Comparison of ENCODE assay signal across 9 mouse cellular contexts in the genomic region with DNA sequence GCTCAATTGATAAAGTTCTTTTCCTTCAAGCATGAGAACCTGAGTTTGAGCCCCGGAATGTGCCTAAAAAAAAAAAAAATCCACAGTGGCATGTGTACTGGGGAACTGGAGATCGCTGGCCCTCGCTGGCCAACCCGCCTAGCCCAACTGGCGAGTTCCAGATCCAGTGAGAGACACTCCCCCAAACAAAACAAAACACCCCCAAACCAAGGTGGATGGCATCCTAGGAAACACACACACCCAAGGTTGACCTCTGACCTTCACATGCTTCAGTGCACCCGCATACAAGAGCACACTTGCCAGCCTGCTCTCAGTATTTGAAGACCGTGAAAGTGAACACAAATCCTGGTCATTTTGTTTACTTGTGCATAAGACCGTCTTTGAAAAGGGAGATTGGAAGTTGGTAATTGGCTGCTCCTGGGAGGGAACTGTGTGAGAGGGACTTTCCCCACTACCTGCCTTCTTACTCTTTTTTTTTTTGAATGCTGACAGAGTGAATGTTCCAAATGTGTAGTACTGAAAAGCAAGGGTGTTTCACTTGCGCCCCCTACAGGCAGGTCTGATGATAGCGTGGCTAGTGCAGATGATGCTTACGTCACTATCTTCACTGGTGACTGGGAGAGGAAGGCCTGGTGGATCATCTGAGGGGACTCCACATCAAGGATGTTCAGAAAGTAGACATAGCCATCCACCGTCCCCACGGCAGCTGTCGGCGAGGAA. TPM values are rescaled to one million over a fixed set of nuclear protein-coding genes. Genes with fewer than 3 reads are reported as not detected.
DNase-seq lines count a peak whose midpoint lies in the region; ATAC-seq and TF ChIP-seq lines count a peak whose summit lies in the region.
"Had no signal": no experiment of that assay in that cellular context is flagged by ENCODE, and none has a peak within 500 bp of the region (broad histone marks: within the 10 kb centered on the region; RNA-seq: fewer than 3 reads in every experiment).

No protein-coding gene starts in this region.

- ATAC-seq in kidney, embryonic 14.5 days (ENCODE audit: low FRiP score, low TSS enrichment): no peak
- ATAC-seq in inflammation-experienced regulatory T-cells, adult 6 months: peak; percentile 60

- H3K9me3 ChIP-seq in kidney, embryonic 14.5 days (ENCODE audit: control insufficient read depth, low read length): no peaks in the 10 kb centered on the region

- no peak overlapping the region for H3K27ac ChIP-seq in kidney, embryonic 14.5 days (ENCODE audit: low read depth, low read length)
- H3K27ac ChIP-seq in embryonic fibroblast, embryonic 13.5 days (ENCODE audit: insufficient read depth, low read length): no peak overlapping the region

- no peak overlapping the region for H3K4me3 ChIP-seq in kidney, embryonic 14.5 days (ENCODE audit: low read length)
- H3K4me3 ChIP-seq in embryonic fibroblast, embryonic 13.5 days (ENCODE audit: insufficient read depth, low read length): no peak overlapping the region
- H3K4me3 ChIP-seq: erythroblast, embryonic 14.5 days had no signal

- no peak overlapping the region for H3K4me2 ChIP-seq in kidney, embryonic 14.5 days (replicated peaks; ENCODE audit: low read depth, low read length)

- 46% methylated on average over 15 of the region's 15 CpGs for WGBS in kidney, embryonic 14.5 days

- H3K27me3 ChIP-seq in kidney, embryonic 14.5 days (ENCODE audit: control insufficient read depth, insufficient read depth, low read length): no peaks in the 10 kb centered on the region

- 0 out of 2 replicates have a peak, but pooled peaks cover 3% of the 10 kb centered on the region for H3K4me1 ChIP-seq in kidney, embryonic 14.5 days (ENCODE audit: control insufficient read depth, insufficient read depth, low read length)
- no peaks in the 10 kb centered on the region for H3K4me1 ChIP-seq in embryonic fibroblast, embryonic 13.5 days (ENCODE audit: control insufficient read depth, insufficient read depth, low read length)

- peak; percentile 71; the same call in 1 of the 2 replicates for TF ChIP-seq CTCF in embryonic fibroblast, embryonic 13.5 days (IDR thresholded peaks at IDR 0.05; ENCODE audit: borderline replicate concordance, insufficient read depth, low read length)

- intact Hi-C loops in left cerebral cortex, postnatal 4 days (cut with DNase I): no loop called here

- no peak for TF ChIP-seq POLR2A in embryonic fibroblast, embryonic 13.5 days (IDR thresholded peaks at IDR 0.05; ENCODE audit: low read depth, low read length)

- H3K9ac ChIP-seq in kidney, embryonic 14.5 days (ENCODE audit: low read depth, low read length): no peak overlapping the region

- no peaks in the 10 kb centered on the region for H3K36me3 ChIP-seq in kidney, embryonic 14.5 days (ENCODE audit: control insufficient read depth, insufficient read depth, low read length)

- DNase-seq in kidney, adult 11 months: peak; percentile 64
- DNase-seq in adrenal gland, postnatal 25 days: peak; percentile 71
- DNase-seq in left cerebral cortex, postnatal 4 days: peak; percentile 57
- DNase-seq in ovary, postnatal 10 days (ENCODE audit: low spot score): peak; percentile 30
- DNase-seq in thymus, adult 18-20 months: peak; percentile 19 to 55

RNA-seq across cellular contexts. Expression of a gene that starts 59.6 kb away (rescaled TPM):
- polyA plus RNA-seq in kidney, embryonic 14.5 days (2014; fragmentation: Nextera tagmentation; extraction: Ambion mirVana): 117 and 131 TPM in 2 replicates
- total RNA-seq in adrenal gland, postnatal 25 days (2021): 143 and 204 TPM in 2 replicates
- polyA plus RNA-seq in embryonic fibroblast, embryonic 13.5 days (2011; ENCODE audit: insufficient read length, low read depth, missing spikeins): 340 and 673 TPM in 2 replicates
- polyA plus RNA-seq in inflammation-experienced regulatory T-cells, adult 6 months (2017; shearing (Covaris generic)): 10 to 100 TPM; 17.8 to 26.4 (median 19.5) TPM
- 10 to 100 TPM; 88.3 to 91.0 TPM for total RNA-seq in left cerebral cortex, postnatal 4 days (2021)
